Mouse (Mus musculus) heart, adult 9 months (tissue): ENCODE measurements around the gene Slc22a3.

Source experiments
- DNase-seq, 2 experiments: peaks; one replicate each; pipeline ENCODE4 v3.0.0; 2022; ENCODE audit warnings: low spot score in 2 of 2

Gene Slc22a3

GRCm38 (mm10) chr17:12409346-12409944 lies 98.1 kb downstream of the Slc22a3 start:
- no peak for DNase-seq

GRCm38 (mm10) chr17:12403420-12403819 lies 104.1 kb downstream of the Slc22a3 start:
- DNase-seq: peak; percentile 34 to 42

DNA sequence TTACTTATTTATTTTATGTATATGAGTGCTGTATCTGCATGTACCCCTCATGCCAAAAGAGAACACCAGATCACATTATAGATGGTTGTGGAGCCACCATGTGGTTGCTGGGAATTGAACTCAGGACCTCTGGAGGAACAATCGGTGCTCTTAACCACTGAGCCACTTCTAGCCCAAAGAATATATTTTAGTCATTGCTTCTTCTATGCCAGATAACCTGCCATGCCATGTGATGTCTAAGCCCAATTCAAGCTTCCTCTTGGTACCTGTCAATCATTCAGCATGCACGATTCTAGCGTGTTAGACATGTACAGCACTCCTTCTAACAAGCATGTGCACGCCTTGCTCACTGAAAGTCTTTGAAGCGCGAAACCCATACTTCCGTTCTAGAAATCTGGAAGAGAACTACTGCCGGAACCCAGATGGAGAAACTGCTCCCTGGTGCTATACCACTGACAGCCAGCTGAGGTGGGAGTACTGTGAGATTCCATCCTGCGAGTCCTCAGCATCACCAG lies 111.3 kb downstream of the Slc22a3 start:
- DNase-seq: no peak

DNA sequence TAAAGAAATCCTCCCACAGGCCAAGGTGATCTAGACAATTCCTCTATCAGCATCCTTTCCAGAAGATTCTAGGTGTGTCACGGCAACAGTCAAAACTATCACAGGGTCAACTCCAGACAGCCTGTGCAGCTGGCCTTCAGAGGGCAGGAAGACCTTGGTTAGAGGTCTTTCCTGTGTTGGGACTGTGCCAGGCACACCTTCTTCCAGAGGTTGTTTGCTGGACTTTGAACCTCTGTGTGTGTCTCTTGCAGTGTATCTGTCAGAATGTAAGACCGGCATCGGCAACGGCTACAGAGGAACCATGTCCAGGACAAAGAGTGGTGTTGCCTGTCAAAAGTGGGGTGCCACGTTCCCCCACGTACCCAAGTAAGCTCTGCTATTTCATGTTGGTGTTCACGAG lies 119.3 kb downstream of the Slc22a3 start:
- no peak for DNase-seq

- no peak for DNase-seq
Observed at GRCm38 (mm10) chr17:12387781-12388180, 119.7 kb downstream of the Slc22a3 start.

DNA sequence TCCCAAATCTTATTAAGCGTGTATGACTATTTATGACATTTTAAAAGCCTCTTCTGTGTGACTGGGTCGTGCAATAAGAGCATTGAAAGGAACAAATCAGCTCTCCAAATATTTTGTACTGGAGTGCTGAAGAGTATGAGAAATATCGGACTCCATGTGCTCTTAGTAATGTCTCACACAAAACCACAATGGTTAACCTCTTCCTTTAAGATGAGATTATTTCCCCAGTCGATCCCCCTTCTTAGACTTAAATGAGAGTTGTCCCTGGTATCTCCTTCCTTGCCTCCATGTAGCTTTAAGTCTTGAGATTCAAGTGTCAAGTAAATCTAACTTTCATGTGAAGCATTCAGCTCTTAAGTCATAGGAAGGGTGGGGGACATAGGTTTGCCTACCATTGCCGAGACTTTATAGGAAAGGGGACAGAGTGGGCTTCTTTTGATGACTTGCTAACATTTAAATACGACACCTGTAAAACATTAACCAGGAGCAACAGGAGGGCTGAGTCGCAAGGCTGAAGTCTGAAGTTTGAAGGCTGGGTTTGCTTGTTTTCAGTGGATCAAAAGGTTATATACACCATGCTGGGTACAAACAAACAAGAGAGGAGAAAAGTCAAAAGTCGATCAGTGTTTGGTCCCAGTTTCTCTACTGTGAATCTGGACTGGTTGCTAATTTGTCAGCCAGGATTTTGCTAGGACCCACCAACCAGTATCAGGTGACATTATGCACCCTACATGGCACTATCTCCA lies 122.3 kb downstream of the Slc22a3 start:
- no peak for DNase-seq

- no peak for DNase-seq
Observed at GRCm38 (mm10) chr17:12382531-12382930, 125.0 kb downstream of the Slc22a3 start.

- DNase-seq: no peak
Observed at GRCm38 (mm10) chr17:12381579-12381978, 125.9 kb downstream of the Slc22a3 start.

DNA sequence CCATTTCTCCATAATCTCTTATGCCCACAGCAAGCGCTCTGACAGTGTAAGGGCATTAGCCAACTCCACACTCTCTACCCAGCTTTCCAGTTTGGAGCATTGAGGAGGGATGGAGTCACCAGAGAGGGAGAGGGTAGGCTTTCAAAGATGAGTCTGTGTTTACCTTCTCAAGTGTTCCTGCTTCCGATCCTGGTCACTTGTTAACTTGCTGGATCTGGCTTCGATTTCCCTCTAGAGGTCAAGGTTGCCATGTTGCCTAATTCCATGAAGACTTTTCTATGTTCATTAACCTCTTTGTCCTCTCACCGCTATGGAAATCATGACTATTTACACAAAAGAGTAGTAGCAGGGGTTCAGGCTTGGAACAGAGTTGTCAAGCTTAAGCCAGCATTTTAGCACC lies 127.2 kb downstream of the Slc22a3 start:
- no peak for DNase-seq

GRCm38 (mm10) chr17:12377981-12378705 lies 129.4 kb downstream of the Slc22a3 start, which contains the start of gene Plg:
Plg (plus strand) TSS chr17:12378608.
- DNase-seq: no peak

GRCm38 (mm10) chr17:12373601-12374144 lies 133.8 kb downstream of the Slc22a3 start:
- no peak for DNase-seq

GRCm38 (mm10) chr17:12372021-12372420 lies 135.5 kb downstream of the Slc22a3 start:
- peak; percentile 48 to 56 for DNase-seq

- peak in 1 of 2 experiments; percentile 8 for DNase-seq
Observed at GRCm38 (mm10) chr17:12371310-12371925, 136.1 kb downstream of the Slc22a3 start.

DNA sequence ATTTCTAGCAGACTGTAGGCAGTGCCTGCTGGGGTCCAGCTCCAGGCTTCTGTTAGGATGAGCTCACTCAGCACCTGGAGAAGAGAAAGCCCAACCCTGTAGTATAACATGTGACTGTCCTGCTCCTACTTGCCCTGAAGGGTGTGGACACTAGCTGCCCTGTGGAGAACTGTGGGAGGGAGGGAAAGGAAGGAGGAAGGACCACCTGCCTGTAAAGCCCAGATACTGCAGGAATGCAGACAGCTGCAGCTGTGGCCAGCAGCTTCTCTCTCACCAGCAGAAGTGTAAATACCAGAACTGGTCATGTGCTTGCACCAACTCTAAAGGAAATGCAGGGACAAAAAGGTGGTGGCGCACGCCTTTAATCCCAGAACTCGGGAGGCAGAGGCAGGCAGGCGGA lies 137.2 kb downstream of the Slc22a3 start:
- no peak for DNase-seq

GRCm38 (mm10) chr17:12369393-12369792 lies 138.1 kb downstream of the Slc22a3 start:
- DNase-seq: no peak
